Mouse (Mus musculus) liver, embryonic 11.5 days (tissue): ENCODE data around the gene Tmc5. TPM values are rescaled to one million over a fixed set of nuclear protein-coding genes. Genes with fewer than 3 reads are reported as not detected.
A peak's percentile ranks its signal among the peaks of the same experiment; 100 is the strongest.

Source experiments
- ATAC-seq: fragments of 200-750 bp; cut with Nextera tagmentation; replicated peaks from 2 replicates; pipeline ENCODE4 v1.8.0; 2017; ENCODE audit warnings: moderate number of reproducible peaks, mild to moderate bottlenecking, moderate TSS enrichment, moderate library complexity; ENCODE audit not compliant: low FRiP score
- DNase-seq: peaks from one replicate; pipeline ENCODE4 v3.0.0-alpha.2; 2017; ENCODE audit warnings: low spot score
- H3K27ac ChIP-seq: fragments of 300-500 bp; sonication (generic); 2 replicates; pipeline ENCODE4 v1.5.1; 2014; ENCODE audit warnings: mild to moderate bottlenecking, low read depth, low read length, control low read depth
- H3K27me3 ChIP-seq: fragments of 300-500 bp; sonication (generic); replicated peaks from 2 replicates; pipeline ENCODE4 v1.6.1; 2014; ENCODE audit warnings: low read length, mixed read lengths; ENCODE audit not compliant: control insufficient read depth, insufficient read depth
- H3K36me3 ChIP-seq: fragments of 300-500 bp; sonication (generic); 2 replicates; pipeline ENCODE4 v1.6.1; 2014; ENCODE audit warnings: mild to moderate bottlenecking, low read length, moderate library complexity, mixed read lengths; ENCODE audit not compliant: control insufficient read depth, insufficient read depth
- H3K4me1 ChIP-seq: fragments of 300-500 bp; sonication (generic); replicated peaks from 2 replicates; pipeline ENCODE4 v1.6.1; 2014; ENCODE audit warnings: low read length, mixed read lengths; ENCODE audit not compliant: control insufficient read depth, insufficient read depth
- H3K4me2 ChIP-seq: fragments of 300-500 bp; sonication (generic); 2 replicates; pipeline ENCODE4 v1.6.1; 2014; ENCODE audit warnings: mild to moderate bottlenecking, control low read depth, moderate library complexity
- H3K4me3 ChIP-seq: fragments of 300-500 bp; sonication (generic); 2 replicates; pipeline ENCODE4 v1.5.1; 2014; ENCODE audit warnings: low read depth, low read length, control low read depth
- H3K9ac ChIP-seq: fragments of 300-500 bp; sonication (generic); 2 replicates; pipeline ENCODE4 v1.6.1; 2014; ENCODE audit warnings: low read depth, low read length, control low read depth
- H3K9me3 ChIP-seq: fragments of 300-500 bp; sonication (generic); 2 replicates; pipeline ENCODE4 v1.6.1; 2016; ENCODE audit warnings: low read length, inconsistent platforms, mixed read lengths; ENCODE audit not compliant: control insufficient read depth
- WGBS: fragments of 180-500 bp; shearing (Covaris S2); extraction: QIAGEN DNeasy Blood & Tissue Kit; methylation state at CpG from one replicate; pipeline ENCODE4 v1.1.7; 2014; 5-methylcytosine and 5-hydroxymethylcytosine counted together
- polyA plus RNA-seq: library from polyadenylated mRNA; unstranded; fragments of >200 nt; fragmentation: Nextera tagmentation; extraction: Ambion mirVana; gene quantifications from 2 replicates; pipeline ENCODE4 v1.2.1, GENCODE M21; 2014

The Tmc5 gene
- polyA plus RNA-seq, 1 experiment from 2014 or later, result not detected

GRCm38 (mm10) chr7:118706488-118706887 is 109.4 kb downstream of the Tmc5 start:
- 88% methylated on average over 5 of the region's 5 CpGs for WGBS
- H3K27me3 ChIP-seq, result no peaks in the 10 kb centered on the region
- DNase-seq, result no peak
- no peak overlapping the region for H3K4me3 ChIP-seq
- no peak overlapping the region for H3K9ac ChIP-seq
- H3K27ac ChIP-seq, result no peak overlapping the region
- no peaks in the 10 kb centered on the region for H3K36me3 ChIP-seq
- H3K4me1 ChIP-seq, result peaks cover 13% of the 10 kb centered on the region
- ATAC-seq, result no peak
- H3K4me2 ChIP-seq, result no peak overlapping the region
- no peaks in the 10 kb centered on the region for H3K9me3 ChIP-seq

- Histone ChIP-seq H3K9ac (no peak overlapping the region), H3K4me1 (peaks cover 13% of the 10 kb centered on the region)
Measured at GRCm38 (mm10) chr7:118707216-118707615, 110.1 kb downstream of the Tmc5 start.

GRCm38 (mm10) chr7:118708002-118708401 is 110.9 kb downstream of the Tmc5 start:
- Histone ChIP-seq H3K4me3 (no peak overlapping the region), H3K9ac (no peak overlapping the region), H3K36me3 (no peaks in the 10 kb centered on the region), H3K27me3 (no peaks in the 10 kb centered on the region), H3K4me1 (peaks cover 13% of the 10 kb centered on the region), H3K4me2 (no peak overlapping the region), H3K27ac (no peak overlapping the region), H3K9me3 (no peaks in the 10 kb centered on the region)
- ATAC-seq, result no peak
- no peak for DNase-seq
- 83% methylated on average over 3 of the region's 4 CpGs for WGBS

More at GRCm38 (mm10) chr7:118707216-118707615, 110.1 kb downstream of the Tmc5 start:
- H3K4me3 ChIP-seq, result no peak overlapping the region
- no peaks in the 10 kb centered on the region for H3K27me3 ChIP-seq
- no peak for DNase-seq
- ATAC-seq, result no peak
- H3K27ac ChIP-seq, result no peak overlapping the region
- H3K9me3 ChIP-seq, result no peaks in the 10 kb centered on the region
- WGBS, result 63% methylated on average over 2 of the region's 2 CpGs
- no peak overlapping the region for H3K4me2 ChIP-seq
- H3K36me3 ChIP-seq, result no peaks in the 10 kb centered on the region

GRCm38 (mm10) chr7:118710776-118711175 is 113.7 kb downstream of the Tmc5 start:
- Histone ChIP-seq H3K36me3 (0 out of 2 replicates have a peak, but pooled peaks cover 2% of the 10 kb centered on the region), H3K4me1 (peaks cover 8% of the 10 kb centered on the region), H3K4me3 (no peak overlapping the region), H3K4me2 (no peak overlapping the region), H3K27me3 (no peaks in the 10 kb centered on the region), H3K9ac (no peak overlapping the region), H3K27ac (no peak overlapping the region), H3K9me3 (no peaks in the 10 kb centered on the region)
- 62% methylated on average over 5 of the region's 5 CpGs for WGBS
- ATAC-seq (no peak), DNase-seq (no peak)

GRCm38 (mm10) chr7:118712228-118713173 is 115.4 kb downstream of the Tmc5 start, which contains the start of gene Ccp110:
Ccp110 (plus strand) TSS chr7:118712552.
- peak; percentile 90 for DNase-seq
- Histone ChIP-seq H3K27me3 (no peaks in the 10 kb centered on the region), H3K9ac (peak within 1 kb of the TSS; percentile 71), H3K4me3 (peak within 1 kb of the TSS; percentile 91), H3K4me2 (peak within 1 kb of the TSS; percentile 78), H3K27ac (no peak within 1 kb of the TSS), H3K4me1 (0 out of 2 replicates have a peak, but pooled peaks cover 5% of the 10 kb centered on the region), H3K36me3 (0 out of 2 replicates have a peak, but pooled peaks cover 2% of the 10 kb centered on the region), H3K9me3 (no peaks in the 10 kb centered on the region)
- ATAC-seq, result peak; percentile 96
- WGBS, result under 1% methylated on average over 48 of the region's 48 CpGs

- WGBS, result 98% methylated on average over 1 of the region's 1 CpGs
- Histone ChIP-seq H3K27ac (no peak overlapping the region), H3K27me3 (no peaks in the 10 kb centered on the region), H3K9me3 (no peaks in the 10 kb centered on the region), H3K9ac (no peak overlapping the region), H3K4me3 (no peak overlapping the region), H3K4me2 (no peak overlapping the region), H3K4me1 (0 out of 2 replicates have a peak, but pooled peaks cover 5% of the 10 kb centered on the region), H3K36me3 (peaks cover 4% of the 10 kb centered on the region; the same call in 1 of the 2 replicates)
- DNase-seq, result no peak
- ATAC-seq, result no peak
Measured at GRCm38 (mm10) chr7:118714873-118715272, 117.8 kb downstream of the Tmc5 start.

- H3K4me2 ChIP-seq, result no peak overlapping the region
- ATAC-seq (no peak), DNase-seq (no peak)
- 0 out of 2 replicates have a peak, but pooled peaks cover 5% of the 10 kb centered on the region for H3K4me1 ChIP-seq
- H3K36me3 ChIP-seq, result peaks cover 10% of the 10 kb centered on the region; the same call in 1 of the 2 replicates
- no peaks in the 10 kb centered on the region for H3K27me3 ChIP-seq
- WGBS, result 91% methylated on average over 4 of the region's 4 CpGs
- H3K9ac ChIP-seq, result no peak overlapping the region
- H3K4me3 ChIP-seq, result no peak overlapping the region
- no peak overlapping the region for H3K27ac ChIP-seq
- H3K9me3 ChIP-seq, result no peaks in the 10 kb centered on the region
Measured at GRCm38 (mm10) chr7:118718066-118718465, 121.0 kb downstream of the Tmc5 start.

- 92% methylated on average over 9 of the region's 9 CpGs for WGBS
- H3K9me3 ChIP-seq, result no peaks in the 10 kb centered on the region
- H3K9ac ChIP-seq, result no peak overlapping the region
- DNase-seq (no peak), ATAC-seq (no peak)
- no peak overlapping the region for H3K27ac ChIP-seq
- no peak overlapping the region for H3K4me2 ChIP-seq
- H3K27me3 ChIP-seq, result no peaks in the 10 kb centered on the region
- no peak overlapping the region for H3K4me3 ChIP-seq
- H3K36me3 ChIP-seq, result peaks cover 13% of the 10 kb centered on the region; the same call in 1 of the 2 replicates
- H3K4me1 ChIP-seq, result no peaks in the 10 kb centered on the region
Measured at GRCm38 (mm10) chr7:118723927-118724326, 126.8 kb downstream of the Tmc5 start.
